Mouse (Mus musculus) thymus, adult 2 months (tissue): ENCODE measurements around the gene 0610040J01Rik.

Experiments used
- CTCF ChIP-seq: fragments of 200-500 bp; IDR thresholded peaks from 2 replicates; pipeline ENCODE4 v1.5.1; 2012; ENCODE audit warnings: mild to moderate bottlenecking, control low read depth, low read length, moderate library complexity, borderline replicate concordance; ENCODE audit not compliant: control insufficient read depth, poor library complexity, insufficient read depth; ENCODE audit errors: extremely low read depth
- POLR2A ChIP-seq: fragments of 200-500 bp; IDR thresholded peaks from 2 replicates; pipeline ENCODE4 v1.6.1; 2012; ENCODE audit warnings: mild to moderate bottlenecking, low read length, control low read depth, moderate library complexity; ENCODE audit not compliant: control insufficient read depth, poor library complexity, insufficient read depth; ENCODE audit errors: extremely low read depth

GRCm38 (mm10) chr5:63827415-63828053 lies 15.4 kb downstream of the 0610040J01Rik start:
- TF ChIP-seq POLR2A: no peak
- no peak for TF ChIP-seq CTCF
